Mouse (Mus musculus): ENCODE results near the gene Ear1.
A peak's percentile ranks its signal among the peaks of the same experiment; 100 is the strongest.
"Not testable (repeated sequence)": the region's sequence is repeated elsewhere in the genome, so short reads cannot be mapped to it uniquely, and the experiment has no call there.

Ear1 gene

DNA sequence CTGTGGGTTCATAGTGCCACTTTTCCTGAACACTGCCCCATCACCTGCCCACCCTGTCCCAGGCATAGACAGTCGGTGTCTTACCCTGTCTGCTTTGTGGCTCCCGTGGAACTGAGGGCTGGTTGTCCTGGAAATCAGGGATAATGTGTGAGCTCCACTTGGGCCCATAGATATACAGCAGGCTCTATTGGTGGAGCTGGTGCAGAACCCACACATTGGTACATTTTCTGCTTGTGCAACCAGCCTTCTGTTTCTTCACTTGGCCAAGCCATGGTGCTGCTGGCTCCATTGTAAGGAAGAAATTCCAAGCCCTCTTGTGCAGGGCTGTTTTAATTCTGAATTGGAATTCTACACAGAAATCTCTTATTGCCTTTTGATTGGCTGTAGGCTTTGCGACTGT lies at the start of gene Ear1:
Ear1 (minus strand) TSS at position 101 of the 400 bp plus-strand sequence.
- DNase-seq (ENCODE audit: low spot score) = not testable (repeated sequence)

DNA sequence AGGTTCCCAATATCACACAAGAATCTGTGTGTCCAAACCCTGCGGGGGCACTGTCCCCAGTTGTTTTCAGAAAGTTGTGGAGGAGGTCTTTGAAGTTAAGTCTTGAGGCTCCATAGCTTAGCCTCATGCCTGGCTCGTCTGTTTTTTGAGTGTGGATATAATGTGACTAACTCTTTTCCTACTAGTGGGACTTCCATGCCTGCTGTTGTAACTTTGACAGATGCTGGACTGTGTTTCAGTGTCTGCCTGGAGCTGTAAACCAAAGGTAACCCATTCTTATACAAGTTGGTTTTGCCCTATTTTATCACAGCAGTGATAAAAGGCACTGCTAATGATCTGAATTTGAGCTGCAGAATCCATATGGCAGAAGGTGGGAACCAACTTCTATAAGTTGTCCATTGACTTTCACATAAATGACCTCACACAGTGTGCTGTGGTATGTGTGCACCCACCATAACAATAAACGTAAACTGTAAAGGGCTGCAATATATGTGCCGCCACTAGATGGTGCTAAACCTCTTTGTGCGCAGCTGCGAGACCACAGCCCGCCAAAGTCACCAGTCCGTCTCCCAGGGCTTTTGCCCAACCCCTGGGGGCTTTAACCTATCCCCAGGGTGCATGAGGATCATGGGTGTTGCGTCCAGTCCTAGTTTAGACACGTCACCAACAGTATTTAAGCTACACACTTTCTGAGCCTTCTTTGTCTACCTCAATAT lies 49.5 kb upstream of the Ear1 start, which contains the start of gene Gm8113:
Gm8113 (plus strand) TSS at position 703 of the 716 bp plus-strand sequence.
- DNase-seq (ENCODE audit: low spot score) = peak; percentile 21

DNA sequence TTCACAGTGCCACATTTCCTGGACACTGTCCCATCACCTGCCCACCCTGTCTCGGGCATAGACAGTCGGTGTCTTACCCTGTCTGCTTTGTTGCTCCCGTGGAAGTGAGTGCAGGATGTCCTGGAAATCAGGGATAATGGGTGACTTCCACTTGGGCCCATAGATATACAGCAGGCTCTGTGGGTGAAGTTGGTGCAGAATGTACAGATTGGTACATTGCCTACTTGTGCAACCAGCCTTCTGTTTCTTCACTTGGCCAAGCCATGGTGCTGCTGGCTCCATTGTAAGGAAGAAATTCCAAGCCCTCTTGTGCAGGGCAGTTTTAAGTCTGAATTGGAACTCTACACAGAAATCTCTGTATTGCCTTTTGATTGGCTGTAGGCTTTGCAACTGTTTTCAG lies 48.1 kb upstream of the Ear1 start, which contains the start of gene Ear10:
Ear10 (minus strand) TSS at position 101 of the 400 bp plus-strand sequence.
- DNase-seq (ENCODE audit: low spot score) = not testable (repeated sequence)

DNA sequence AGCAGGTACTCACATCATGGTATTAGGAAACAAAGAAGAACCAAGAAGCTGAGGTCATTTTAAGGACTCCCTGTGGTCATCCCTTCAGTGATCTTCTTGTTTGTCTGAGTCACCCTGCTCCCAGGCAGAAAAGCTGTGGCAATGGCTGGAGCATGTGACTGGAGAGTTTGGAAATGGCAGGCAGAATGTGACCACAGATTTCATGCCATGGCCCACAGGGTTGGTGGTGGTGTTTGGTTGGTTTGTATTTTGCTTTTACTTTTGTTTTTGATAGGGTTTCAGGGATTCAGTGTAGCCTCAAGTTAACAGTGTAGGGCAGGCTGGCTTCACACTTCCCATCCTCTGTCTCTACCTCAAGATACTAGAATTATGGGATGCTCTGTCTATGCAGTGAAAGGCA lies 42.9 kb upstream of the Ear1 start:
- not testable (repeated sequence) for DNase-seq (ENCODE audit: low spot score)

DNA sequence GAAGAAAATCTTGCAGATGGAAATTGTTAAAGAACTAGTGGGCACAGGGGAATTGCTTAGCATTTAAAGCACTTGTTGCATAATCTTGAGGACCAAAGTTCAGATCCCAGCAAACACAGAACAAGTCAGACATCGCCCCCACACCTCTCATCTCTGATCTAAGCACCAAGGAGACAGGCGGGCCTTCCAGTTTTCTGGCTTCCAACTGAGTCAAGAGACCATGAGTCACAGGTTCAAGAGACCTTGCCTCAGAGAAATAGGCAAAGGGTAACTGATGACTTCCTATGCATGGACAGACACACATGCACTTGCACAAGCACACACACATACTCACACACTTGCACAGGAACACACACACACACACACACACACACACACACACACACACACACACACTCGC lies 23.3 kb upstream of the Ear1 start:
- DNase-seq (ENCODE audit: low spot score) = not testable (repeated sequence)

DNA sequence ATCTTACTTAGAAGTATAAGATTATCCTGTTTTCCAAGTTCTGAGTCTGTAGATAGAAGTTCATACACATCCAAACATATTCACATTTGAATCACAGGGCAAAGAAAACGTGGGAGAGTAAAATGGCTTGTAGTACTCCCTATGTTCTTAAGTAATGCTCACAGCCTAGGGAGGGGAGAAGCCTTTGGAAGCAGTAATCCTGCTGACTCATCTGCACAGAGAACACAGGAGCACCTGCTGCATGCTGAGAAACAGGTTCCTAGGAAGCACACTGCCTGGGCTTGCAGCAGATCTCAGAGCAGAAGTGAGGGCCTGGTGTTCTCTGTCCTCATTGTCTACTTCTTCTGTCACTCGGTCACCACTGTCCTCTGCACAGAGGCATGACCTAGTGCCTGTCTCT lies 20.0 kb upstream of the Ear1 start:
- DNase-seq (ENCODE audit: low spot score) = not testable (repeated sequence)

DNA sequence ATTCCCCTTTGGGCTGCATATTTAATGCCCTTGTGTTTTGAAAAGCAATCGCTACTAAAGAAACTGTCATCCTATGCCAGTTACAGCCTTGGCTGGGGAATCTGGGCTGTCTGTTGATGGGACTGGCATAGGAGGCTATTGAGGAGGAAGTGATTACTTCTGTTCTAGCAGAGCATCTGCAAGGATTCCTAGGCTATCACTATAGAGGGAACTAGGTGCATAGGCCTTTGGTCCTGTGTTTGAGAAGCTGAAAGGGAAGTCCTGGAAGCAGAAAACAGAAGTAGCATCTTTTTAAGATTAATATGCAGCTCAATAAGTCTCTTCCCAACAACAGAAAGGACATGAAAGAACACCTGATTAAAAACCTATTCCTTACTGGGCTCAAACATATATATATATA lies 16.0 kb upstream of the Ear1 start:
- DNase-seq (ENCODE audit: low spot score) = not testable (repeated sequence)

DNA sequence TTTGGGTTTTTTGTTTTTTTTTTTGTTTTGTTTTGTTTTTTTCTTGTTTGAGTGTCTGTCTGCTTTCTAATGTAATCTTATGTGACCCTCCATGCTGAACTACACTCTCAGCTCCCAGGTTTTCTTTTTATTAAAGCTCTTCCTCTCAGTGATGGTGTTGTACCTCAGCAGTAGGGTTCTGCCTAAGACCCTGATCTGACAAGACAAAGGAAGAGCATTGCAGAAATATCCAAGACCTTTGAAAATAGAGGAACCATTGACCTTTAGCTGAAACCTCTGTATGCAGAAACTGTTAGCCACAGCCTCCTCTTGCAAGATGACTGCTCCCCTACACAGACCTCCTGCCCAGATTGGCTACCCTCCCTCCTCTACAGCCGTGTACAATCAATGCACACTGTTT lies 10.9 kb upstream of the Ear1 start:
- DNase-seq (ENCODE audit: low spot score) = not testable (repeated sequence)

DNA sequence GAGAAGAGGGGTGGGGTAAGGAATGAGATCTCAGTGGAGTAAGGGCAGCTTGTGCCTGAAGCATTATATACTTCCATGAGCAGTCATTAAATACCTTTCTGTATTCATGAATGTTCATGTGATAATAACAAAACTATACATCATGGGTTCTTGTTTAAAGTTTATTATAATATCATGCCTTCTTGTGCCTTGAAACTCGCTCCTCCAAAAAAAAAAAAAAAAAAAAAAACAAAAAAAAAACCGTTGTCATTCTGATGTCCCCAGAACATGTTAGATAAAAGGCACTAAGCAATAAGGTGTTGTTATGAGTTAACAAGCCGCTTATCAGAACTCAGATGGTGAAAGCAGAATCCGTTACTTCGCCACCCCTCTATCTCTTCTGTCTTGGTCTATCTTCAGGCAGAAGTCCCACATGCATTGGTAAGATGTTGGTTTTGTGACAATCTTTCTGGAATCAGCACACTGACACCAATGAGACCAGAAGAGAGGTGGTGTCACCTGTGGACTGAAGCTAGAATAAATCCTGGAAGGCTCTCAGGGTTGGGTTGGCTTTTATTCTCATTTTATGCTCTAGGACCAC lies 4.7 kb upstream of the Ear1 start:
- not testable (repeated sequence) for DNase-seq (ENCODE audit: low spot score)

DNA sequence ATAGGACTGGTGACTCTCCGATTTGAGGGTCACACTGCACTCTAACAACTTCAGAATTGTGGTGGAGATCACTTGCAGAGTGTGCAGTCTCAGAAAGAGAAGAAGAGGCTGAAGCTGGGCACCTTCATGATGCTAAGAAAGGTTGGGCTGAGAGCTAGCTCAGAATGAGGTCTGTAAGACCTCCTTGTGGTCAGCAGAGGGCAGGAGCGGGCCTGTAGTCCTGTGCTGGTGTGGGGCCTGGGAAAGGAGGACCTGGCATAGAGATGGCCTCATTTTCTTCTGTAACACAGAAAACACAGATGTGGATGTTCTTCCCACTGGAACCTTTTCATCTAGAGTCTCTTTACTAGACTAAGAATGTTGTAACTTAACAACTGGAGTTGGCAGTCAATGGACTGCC lies 2.5 kb upstream of the Ear1 start:
- DNase-seq (ENCODE audit: low spot score) = not testable (repeated sequence)

DNA sequence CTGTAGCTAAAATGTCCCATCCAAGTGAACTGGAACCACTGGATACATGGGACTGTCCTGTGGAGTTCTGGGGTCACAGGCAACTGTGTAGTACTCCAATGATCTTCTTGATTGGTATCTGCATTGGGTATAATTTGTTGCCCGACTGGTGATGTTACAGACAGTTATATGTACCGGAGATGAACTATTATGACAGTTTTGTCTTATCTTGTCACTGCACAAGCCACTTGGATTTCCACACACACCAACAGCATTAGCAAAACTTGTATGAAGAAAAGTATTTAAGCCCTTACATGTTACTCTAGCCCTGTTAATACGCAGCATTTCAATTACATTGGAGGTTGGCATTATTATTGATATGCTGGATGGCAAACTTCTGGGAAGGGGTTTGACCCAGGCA lies 455 bp downstream of the Ear1 start:
- not testable (repeated sequence) for DNase-seq (ENCODE audit: low spot score)

DNA sequence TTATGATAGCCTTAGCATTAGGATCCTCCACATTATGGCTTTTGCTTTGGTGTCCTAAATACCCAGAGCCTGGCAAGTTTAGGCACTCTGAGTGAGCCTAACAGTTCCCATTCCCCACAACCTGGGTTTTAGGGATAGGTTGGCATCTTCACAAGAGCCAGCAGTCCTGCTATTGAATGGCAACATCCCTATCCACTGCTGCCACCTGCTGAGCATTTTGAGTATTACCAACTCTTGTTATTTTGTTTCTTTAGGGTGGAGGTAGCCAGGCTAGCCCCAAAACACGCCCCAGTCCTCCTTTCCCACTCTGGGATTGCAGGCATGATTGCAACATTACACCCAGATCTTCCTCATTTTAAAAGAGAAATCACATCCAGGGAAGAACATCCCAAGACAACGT lies 14.8 kb downstream of the Ear1 start:
- DNase-seq (ENCODE audit: low spot score) = not testable (repeated sequence)

DNA sequence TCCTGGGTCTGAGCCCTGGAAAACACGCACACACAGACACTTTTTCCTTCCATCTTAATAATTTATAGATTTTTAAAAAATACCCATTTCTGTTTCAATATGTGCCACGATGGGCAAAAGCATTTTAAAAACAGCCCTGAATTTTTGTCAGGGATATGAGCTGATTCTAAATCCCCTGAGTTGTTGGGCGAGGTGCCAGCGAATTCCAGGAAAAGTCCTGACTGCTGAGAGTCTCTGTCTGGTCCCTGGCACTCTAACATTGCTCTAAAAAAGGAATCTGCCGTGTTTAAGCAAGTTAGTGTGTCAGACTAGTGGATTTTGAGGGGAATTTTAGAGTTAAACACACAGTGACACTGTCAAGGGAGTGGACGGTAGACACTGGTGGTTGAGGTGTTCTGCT lies 15.9 kb downstream of the Ear1 start:
- not testable (repeated sequence) for DNase-seq (ENCODE audit: low spot score)

DNA sequence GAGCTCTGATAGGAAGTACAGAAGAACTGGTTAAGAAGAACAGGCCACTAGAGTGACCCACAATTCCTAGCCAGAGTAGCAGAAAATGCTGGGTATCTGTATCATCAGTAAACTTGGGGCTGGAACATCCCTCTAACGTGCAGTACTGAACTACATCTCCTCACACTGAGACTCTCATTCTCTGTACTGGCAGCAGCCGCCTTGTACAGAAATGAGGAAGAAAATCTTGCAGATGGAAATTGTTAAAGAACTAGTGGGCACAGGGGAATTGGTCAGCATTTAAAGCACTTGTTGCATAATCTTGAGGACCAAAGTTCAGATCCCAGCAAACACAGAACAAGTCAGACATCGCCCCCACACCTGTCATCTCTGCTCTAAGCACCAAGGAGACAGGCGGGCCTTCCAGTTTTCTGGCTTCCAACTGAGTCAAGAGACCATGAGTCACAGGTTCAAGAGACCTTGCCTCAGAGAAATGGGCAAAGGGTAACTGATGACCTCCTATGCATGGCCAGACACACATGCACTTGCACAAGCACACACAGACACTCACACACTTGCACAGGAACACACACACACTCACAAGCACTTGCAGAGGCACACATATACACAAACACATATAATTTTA lies 31.3 kb downstream of the Ear1 start:
- DNase-seq (ENCODE audit: low spot score) = not testable (repeated sequence)

DNA sequence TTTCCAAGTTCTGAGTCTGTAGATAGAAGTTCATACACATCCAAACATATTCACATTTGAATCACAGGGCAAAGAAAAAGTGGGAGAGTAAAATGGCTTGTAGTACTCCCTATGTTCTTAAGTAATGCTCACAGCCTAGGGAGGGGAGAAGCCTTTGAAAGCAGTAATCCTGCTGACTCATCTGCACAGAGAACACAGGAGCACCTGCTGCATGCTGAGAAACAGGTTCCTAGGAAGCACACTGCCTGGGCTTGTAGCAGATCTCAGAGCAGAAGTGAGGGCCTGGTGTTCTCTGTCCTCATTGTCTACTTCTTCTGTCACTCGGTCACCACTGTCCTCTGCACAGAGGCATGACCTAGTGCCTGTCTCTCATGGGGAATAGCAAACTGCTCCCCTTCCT lies 34.3 kb downstream of the Ear1 start:
- DNase-seq (ENCODE audit: low spot score) = not testable (repeated sequence)

DNA sequence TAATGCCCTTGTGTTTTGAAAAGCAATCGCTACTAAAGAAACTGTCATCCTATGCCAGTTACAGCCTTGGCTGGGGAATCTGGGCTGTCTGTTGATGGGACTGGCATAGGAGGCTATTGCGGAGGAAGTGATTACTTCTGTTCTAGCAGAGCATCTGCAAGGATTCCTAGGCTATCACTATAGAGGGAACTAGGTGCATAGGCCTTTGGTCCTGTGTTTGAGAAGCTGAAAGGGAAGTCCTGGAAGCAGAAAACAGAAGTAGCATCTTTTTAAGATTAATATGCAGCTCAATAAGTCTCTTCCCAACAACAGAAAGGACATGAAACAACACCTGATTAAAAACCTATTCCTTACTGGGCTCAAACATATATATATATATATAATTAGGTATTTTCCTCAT lies 40.0 kb downstream of the Ear1 start:
- not testable (repeated sequence) for DNase-seq (ENCODE audit: low spot score)

DNA sequence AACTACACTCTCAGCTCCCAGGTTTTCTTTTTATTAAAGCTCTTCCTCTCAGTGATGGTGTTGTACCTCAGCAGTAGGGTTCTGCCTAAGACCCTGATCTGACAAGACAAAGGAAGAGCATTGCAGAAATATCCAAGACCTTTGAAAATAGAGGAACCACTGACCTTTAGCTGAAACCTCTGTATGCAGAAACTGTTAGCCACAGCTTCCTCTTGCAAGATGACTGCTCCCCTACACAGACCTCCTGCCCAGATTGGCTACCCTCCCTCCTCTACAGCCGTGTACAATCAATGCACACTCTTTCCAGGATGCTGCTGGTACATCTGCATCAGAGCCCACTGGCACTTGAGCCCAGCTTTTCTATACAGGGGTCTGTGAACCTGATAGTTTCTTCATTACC lies 44.9 kb downstream of the Ear1 start:
- not testable (repeated sequence) for DNase-seq (ENCODE audit: low spot score)

DNA sequence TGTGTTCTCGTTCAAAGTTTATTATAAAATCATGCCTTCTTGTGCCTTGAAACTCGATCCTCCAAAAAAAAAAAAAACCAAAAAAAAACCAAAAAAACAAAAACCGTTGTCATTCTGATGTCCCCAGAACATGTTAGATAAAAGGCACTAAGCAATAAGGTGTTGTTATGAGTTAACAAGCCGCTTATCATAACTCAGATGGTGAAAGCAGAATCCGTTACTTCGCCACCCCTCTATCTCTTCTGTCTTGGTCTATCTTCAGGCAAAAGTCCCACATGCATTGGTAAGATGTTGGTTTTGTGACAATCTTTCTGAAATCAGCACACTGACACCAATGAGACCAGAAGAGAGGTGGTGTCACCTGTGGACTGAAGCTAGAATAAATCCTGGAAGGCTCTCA lies 51.1 kb downstream of the Ear1 start:
- not testable (repeated sequence) for DNase-seq (ENCODE audit: low spot score)

DNA sequence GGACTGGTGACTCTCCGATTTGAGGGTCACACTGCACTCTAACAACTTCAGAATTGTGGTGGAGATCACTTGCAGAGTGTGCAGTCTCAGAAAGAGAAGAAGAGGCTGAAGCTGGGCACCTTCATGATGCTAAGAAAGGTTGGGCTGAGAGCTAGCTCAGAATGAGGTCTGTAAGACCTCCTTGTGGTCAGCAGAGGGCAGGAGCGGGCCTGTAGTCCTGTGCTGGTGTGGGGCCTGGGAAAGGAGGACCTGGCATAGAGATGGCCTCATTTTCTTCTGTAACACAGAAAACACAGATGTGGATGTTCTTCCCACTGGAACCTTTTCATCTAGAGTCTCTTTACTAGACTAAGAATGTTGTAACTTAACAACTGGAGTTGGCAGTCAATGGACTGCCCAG lies 53.4 kb downstream of the Ear1 start:
- DNase-seq (ENCODE audit: low spot score) = not testable (repeated sequence)

DNA sequence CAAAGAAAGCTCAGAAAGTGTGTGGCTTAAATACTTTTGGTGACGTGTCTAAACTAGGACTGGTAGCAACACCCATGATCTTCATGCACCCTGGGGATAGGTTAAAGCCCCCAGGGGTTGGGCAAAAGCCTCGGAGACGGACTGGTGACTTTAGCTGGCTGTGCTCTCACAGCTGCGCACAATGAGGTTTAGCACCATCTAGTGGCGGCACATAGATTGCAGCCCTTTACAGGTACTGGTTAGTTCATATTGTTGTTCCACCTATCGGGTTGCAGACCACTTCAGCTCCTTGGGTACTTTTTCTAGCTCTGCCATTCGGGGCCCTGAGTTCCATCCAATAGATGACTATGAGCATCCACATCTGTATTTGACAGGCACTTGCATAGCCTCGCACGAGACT lies 62.9 kb downstream of the Ear1 start:
- DNase-seq (ENCODE audit: low spot score) = not testable (repeated sequence)

DNA sequence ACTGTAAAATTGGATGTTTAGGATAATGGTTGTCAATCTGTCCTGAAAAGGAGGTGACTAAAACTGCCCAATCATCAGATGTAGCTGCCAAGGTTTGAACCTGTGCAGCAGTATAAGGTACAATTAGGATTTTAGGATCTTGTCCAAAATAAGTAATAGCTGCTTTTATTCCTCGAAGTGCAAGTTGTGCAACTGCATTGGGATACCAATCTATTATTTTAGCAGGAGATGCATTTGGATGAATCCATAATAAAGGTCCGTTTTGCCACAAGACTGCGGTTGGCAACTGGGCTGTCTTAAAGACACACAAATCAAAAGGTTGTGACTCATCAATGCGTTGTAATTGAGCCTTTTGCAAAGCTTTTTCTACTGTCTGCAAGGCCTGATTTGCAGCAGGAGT lies 67.2 kb downstream of the Ear1 start:
- not testable (repeated sequence) for DNase-seq (ENCODE audit: low spot score)

DNA sequence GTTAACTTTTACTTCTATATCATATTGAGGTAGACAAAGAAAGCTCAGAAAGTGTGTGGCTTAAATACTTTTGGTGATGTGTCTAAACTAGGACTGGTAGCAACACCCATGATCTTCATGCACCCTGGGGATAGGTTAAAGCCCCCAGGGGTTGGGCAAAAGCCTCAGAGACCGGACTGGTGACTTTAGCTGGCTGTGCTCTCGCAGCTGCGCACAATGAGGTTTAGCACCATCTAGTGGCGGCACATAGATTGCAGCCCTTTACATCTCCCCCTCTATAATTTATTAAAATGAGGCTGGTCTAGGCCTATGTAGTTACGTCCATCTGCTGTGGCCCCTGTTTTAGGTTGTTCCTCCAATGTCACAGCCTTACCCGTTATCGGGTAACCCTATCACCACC lies 70.9 kb downstream of the Ear1 start:
- DNase-seq (ENCODE audit: low spot score) = not testable (repeated sequence)

DNA sequence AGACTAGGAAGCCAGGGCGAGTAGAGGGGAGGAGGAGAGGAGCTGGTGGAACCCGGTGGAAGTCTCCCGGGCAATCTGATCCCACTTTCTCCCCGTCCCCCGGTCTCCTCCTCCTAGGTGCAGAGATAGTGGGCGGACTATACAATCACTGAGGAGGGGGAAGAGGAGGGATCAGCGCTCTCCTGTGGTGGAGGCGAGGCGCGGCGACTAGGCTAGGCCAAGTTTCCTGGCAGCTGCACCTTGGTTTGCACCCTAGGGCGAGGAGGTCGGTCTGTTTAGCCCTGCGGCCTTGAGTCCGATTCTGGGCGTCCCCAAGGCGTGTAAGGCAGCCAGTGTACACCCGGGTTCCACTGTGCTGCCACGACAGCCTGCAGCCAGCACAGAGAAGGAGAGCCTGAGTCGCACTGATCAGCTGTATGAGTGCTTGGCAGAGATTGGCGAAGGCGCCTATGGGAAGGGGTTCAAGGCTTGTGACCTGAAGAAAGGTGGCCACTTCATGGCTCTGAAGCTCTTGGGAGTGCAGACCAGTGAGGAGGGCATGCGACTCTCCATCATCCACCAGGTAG lies 78.3 kb downstream of the Ear1 start:
- peak; percentile 12 for DNase-seq (ENCODE audit: low spot score)
